Comparison of ENCODE assay signal across 27 mouse cellular contexts in the genomic region with DNA sequence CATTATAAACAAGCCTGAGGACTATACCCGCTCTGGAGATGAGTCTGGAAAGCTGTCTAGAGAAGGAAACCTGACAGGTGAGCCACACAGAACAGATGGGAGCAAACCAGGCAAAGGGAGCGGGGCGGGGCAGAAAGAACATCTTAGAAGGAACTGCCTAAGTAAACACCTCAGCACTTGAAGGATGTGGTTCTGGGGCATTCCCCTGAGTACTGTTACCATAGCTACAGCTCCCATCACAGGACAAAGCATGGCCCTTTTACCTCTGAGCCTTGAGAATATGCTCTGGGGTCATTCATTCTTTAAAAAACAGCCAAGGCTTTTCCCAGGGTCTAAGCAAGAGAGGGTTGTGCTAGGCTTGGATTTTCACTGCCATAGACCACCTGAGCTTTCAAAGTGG.
DNase-seq lines count a peak whose midpoint lies in the region; ATAC-seq lines count a peak whose summit lies in the region.
"Had no signal": no experiment of that assay in that cellular context is flagged by ENCODE, and none has a peak within 500 bp of the region (broad histone marks: within the 10 kb centered on the region; RNA-seq: fewer than 3 reads in every experiment).

No protein-coding gene starts in this region.

- no peaks in the 10 kb centered on the region for H3K4me1 ChIP-seq in forebrain, embryonic 16.5 days (replicated peaks; ENCODE audit: control insufficient read depth, insufficient read depth, low read length)
- H3K4me1 ChIP-seq: embryonic facial prominence, embryonic 15.5 days; limb, embryonic 10.5 days had no signal

- H3K4me3 ChIP-seq in forebrain, embryonic 16.5 days (replicated peaks; ENCODE audit: low read length), result no peak overlapping the region
- H3K4me3 ChIP-seq: embryonic facial prominence, embryonic 15.5 days; heart, embryonic 12.5 days; limb, embryonic 10.5 days; liver, embryonic 15.5 days; lung, embryonic 15.5 days; neural tube, embryonic 15.5 days had no signal

- no peaks in the 10 kb centered on the region for H3K27me3 ChIP-seq in forebrain, embryonic 16.5 days (replicated peaks; ENCODE audit: control insufficient read depth, insufficient read depth, low read length)
- H3K27me3 ChIP-seq: heart, embryonic 12.5 days; liver, embryonic 15.5 days; lung, embryonic 15.5 days; neural tube, embryonic 15.5 days; Patski had no signal

- ATAC-seq in CD4-positive, CD25-positive, alpha-beta regulatory T cell, adult 4 months, result peak; percentile 96
- ATAC-seq in activated CD4-positive, CD25-positive, alpha-beta regulatory T cell, adult 4 months, result peak; percentile 95
- no peak for ATAC-seq in forebrain, embryonic 16.5 days
- ATAC-seq: forebrain, postnatal 0 days; Patski had no signal

- no peak overlapping the region for H3K9ac ChIP-seq in forebrain, embryonic 16.5 days (replicated peaks; ENCODE audit: low read depth, low read length)
- H3K9ac ChIP-seq: embryonic facial prominence, embryonic 15.5 days; forebrain, postnatal 0 days; heart, embryonic 12.5 days; liver, embryonic 15.5 days; lung, embryonic 15.5 days; neural tube, embryonic 15.5 days had no signal

- no peak overlapping the region for H3K27ac ChIP-seq in forebrain, embryonic 16.5 days (ENCODE audit: low read length)
- H3K27ac ChIP-seq: embryonic facial prominence, embryonic 15.5 days; kidney, postnatal 0 days; limb, embryonic 10.5 days; liver, embryonic 15.5 days; lung, embryonic 15.5 days; neural tube, embryonic 15.5 days had no signal

- 94% methylated on average over 3 of the region's 3 CpGs for WGBS in forebrain, embryonic 16.5 days

- no peaks in the 10 kb centered on the region for H3K36me3 ChIP-seq in forebrain, embryonic 16.5 days (ENCODE audit: control insufficient read depth, insufficient read depth)
- H3K36me3 ChIP-seq: embryonic facial prominence, embryonic 15.5 days; G1E; heart, embryonic 12.5 days; limb, embryonic 10.5 days; liver, embryonic 15.5 days; lung, embryonic 15.5 days; neural tube, embryonic 15.5 days had no signal

- DNase-seq in spleen, postnatal 36 days (ENCODE audit: low spot score in 2 of 2), result peak; percentile 19 to 46
- DNase-seq in spleen, postnatal 4 days (ENCODE audit: low spot score in 2 of 2), result no peak
- peak; percentile 37 for DNase-seq in thymus, postnatal 14 days
- DNase-seq in retina, postnatal 1 day, result no peak
- DNase-seq in cerebellum, adult 11-12 months, result no peak
- DNase-seq: adrenal gland, postnatal 10 days; cerebellum, adult 2 months; forebrain, postnatal 0 days; gastrocnemius, postnatal 25 days; heart, adult 18-20 months; heart, postnatal 10 days; kidney, adult 2 months; liver; right cerebral cortex, postnatal 14 days had no signal

- no peak overlapping the region for H3K4me2 ChIP-seq in forebrain, embryonic 16.5 days (ENCODE audit: low read length)
- H3K4me2 ChIP-seq: embryonic facial prominence, embryonic 15.5 days; heart, embryonic 12.5 days; liver, embryonic 15.5 days; lung, embryonic 15.5 days; midbrain, embryonic 11.5 days; neural tube, embryonic 15.5 days had no signal

- no peaks in the 10 kb centered on the region for H3K9me3 ChIP-seq in forebrain, embryonic 16.5 days (ENCODE audit: control insufficient read depth, low read length)
- H3K9me3 ChIP-seq: embryonic facial prominence, embryonic 15.5 days; heart, embryonic 12.5 days; limb, embryonic 10.5 days; liver, embryonic 15.5 days; lung, embryonic 15.5 days; neural tube, embryonic 15.5 days had no signal

Comparison
In these comparisons a context has a peak if more than half of its experiments do, and no peak if none do; other contexts are left out.
1. DNase-seq: peak in spleen, postnatal 36 days (2 of 2) and thymus, postnatal 14 days (single experiment); none in spleen, postnatal 4 days (0 of 2), retina, postnatal 1 day (single experiment) and cerebellum, adult 11-12 months (single experiment).